Mouse (Mus musculus) liver, adult (tissue): ENCODE data around the gene Dtx4.

Experiments used
- GATA4 ChIP-seq: IDR thresholded peaks from 2 replicates; pipeline ENCODE4 v1.6.1; 2014; ENCODE audit warnings: mild to moderate bottlenecking, low read length; ENCODE audit not compliant: insufficient replicate concordance

The Dtx4 gene

DNA sequence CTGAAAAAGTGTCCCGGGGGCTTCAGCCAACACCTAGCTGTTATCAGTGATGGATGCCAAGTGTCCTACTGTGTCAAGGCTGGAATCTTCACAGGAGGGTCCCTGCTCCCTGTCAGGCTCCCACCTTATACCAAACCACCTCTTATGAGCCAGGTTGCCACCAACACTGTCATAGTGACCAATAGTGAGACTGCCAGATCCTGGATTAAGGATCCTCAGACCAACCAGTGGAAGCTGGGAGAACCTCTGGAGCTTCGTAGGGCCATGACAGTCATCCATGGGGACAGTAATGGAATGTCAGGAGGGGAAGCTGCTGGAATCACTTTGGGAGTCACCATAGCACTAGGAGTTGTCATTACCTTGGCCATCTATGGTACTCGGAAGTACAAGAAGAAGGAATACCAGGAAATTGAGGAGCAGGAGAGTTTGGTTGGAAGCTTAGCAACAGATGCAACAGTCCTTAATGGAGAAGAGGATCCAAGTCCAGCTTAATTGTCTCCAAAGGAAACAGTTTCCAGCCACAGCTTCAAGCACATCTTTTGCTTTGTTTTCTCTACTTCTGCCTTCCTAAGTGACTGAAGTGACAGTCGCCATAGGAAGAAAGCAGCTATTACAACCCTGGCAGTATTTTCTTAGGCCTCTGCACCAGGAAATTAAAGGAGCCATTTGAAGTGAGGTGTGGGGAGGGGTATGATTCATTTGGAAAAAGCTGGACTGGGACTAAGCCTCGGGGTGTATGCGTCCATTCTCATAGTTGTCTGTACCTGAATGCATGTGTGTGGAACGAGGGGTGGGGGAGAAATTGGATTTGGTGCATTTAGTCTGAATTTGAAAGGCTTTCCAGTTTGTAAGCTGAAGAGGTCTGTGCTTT, 38.2 kb downstream of the Dtx4 start:
- TF ChIP-seq GATA4 = no peak

DNA sequence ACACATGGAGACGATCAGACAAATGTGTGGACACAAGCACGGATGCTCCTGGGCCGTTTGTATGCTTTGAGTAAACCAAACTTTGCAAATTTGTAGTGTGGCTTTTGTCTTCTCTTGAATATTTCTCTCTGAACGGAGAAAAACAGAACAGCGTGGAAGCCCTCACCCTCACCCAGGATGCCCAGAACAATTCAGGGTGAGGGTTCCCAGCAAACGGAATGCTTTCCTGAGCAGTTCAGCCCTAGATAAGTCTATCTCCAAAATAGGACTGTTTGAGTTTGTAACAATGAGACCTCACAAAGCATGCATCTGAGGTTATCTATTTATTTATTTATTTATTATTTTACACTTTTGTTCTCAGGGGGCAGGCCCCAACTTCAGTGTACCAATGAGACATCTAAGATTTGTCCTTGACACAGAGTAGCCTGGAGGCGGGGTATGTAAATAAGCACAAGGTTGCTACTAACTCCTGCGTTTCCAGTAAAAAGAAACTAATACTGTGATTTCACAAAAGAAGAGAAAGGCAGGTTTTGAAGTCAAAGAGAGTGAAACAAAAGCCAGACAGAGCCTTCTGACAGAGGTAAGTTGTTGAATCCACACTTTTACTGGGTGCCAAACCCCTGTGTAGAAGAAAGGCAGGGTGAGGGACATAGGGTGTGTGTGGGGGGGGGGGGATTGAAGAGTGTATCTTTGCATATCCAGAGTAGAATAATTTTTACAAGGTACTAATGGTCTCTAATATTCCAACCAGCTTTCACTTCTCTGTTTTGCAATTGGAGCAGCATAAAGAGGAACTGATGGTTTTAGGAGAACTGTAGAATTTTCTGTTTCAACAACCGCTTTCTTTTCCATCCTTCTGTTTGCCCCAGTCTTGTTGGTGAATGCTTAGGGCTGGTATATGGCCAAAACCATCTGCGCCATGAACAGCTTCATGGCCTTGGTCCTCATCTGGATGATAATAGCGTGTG, 40.7 kb downstream of the Dtx4 start, which contains the start of gene Mpeg1:
Mpeg1 (plus strand) TSS at position 498 of the 968 bp plus-strand sequence.
- no peak for TF ChIP-seq GATA4

DNA sequence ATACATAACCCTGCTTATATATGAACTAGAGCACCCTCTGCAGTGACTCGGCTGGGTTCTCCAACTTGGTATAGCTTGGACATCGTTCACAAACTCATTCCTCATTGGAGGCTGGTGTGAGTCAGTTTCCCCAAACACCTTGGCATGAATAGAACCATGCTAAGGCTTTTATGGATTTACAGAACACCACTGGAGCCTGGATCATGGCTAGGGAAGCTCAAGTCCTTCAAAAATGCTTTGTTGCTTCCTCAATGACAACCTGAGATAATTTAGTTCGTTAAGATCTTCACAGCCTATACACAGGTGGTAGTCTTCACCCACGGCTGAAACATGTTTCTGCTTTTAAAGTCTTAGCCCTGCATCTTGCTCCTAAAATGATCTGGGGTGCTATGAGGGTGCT, 41.7 kb downstream of the Dtx4 start:
- TF ChIP-seq GATA4 = no peak

DNA sequence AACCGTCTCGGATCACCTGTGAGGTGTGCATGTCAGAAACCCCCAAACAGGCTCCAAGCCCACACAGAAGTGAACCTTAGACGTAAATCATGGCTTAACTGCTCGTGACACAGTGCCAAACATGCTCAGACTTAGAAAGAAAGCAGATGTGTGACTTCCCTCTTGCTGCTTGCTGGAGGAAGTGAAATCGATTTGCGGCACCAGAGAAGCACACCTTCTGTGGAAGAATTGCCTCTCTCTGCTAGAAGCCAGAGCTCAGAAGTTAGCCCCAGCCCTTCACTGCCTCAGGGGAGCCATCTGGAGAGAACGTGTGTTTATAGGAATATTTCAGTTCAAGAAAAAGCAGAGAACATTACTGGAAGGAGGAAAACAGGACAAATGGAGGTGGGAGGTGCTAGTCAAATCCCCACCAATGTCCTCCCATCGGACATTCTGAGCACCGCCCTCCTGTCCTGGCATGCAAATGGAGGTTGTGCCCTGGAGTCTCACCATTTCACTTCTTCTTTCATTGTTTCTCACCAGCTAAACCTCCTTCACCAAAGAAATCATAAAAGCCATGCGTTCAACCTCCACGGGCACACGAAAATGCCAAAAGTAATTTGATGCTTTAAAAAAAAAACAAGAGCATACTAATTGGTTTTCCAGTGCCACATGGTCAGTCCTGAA, 43.7 kb downstream of the Dtx4 start:
- TF ChIP-seq GATA4 = no peak

DNA sequence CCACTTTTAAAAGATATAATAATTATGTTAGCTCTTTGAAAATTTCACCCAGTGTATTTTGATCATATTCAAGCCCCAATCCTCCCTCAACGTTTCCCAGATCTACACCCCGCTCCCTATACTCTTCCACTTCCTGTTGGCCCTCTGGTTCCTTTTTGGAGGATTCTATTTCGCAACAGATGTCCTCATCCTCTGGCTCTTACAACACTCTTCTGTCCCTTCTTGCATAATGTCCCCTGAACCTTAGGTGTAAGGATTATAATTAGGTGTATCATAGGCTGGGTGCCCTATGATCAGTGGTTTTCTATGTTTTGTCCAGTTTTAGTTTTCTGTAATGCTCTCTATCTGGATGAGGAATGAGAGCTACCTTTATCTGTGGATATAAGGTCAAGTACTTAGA, 56.2 kb downstream of the Dtx4 start:
- no peak for TF ChIP-seq GATA4

DNA sequence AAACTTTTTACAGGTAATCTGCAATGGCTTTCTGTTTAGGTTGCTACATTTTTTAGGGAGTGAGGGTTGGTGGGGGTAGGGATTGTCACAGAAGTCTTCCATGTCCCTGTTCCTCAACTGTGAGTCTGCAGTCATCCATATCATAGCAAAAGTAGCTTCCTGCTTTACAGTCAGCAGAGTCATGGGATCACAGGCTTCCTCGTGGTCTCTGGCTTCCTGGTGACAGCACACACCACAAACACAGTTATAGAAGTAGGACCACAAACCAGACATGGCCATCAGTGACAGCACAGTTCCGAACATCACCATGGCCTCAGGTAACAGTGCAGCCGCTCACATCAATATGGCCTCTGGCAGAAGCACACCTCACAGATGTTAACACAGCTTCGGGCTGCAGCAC, 58.7 kb downstream of the Dtx4 start:
- no peak for TF ChIP-seq GATA4

DNA sequence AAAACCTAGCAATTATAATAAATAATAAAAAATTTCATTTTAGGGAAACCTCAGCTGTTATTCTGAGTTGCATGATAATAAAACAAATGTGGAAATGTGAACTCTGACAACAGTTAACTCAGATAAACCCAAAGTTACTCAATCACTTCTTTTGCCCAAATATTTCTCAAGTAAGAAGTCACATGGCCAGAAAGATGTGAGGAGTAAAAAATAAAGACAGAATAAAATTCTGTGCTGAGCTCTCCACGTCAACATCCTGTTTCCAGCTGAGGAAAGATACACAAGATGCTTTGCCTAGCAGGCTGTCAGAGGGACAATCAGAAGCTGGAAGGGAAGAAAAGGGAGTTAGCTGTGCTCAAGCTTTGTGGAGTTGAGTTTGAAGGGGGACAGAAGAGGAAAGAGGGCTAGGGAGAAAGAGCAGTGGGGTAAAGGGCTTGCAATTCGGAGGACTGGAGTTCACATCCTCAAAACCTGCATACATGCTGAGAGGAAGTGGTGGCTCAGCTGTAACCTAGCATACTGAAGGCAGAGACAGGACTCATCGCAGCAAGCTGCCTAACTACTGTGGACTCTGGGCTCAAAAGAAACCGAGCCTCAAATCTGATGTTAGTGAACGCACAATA, 61.0 kb downstream of the Dtx4 start:
- TF ChIP-seq GATA4 = no peak

DNA sequence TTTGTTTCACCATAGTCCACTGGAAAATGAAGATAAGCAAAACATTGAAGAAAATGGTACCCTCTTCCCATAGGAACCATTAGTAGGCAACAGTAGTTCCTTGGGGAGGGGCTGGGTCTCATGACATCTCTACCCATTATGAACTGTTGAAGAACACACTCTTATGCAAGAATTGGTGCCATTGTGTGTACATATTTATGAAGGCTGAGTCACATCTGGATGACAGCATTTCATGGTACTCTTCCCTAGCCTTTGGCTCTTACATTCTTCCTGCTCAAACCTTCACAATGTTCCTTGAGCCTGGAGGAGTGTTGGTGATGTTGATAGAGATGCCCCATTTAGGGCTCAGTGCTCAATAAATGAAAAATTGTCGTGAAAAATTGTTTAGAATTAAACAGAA, 61.7 kb downstream of the Dtx4 start:
- no peak for TF ChIP-seq GATA4

DNA sequence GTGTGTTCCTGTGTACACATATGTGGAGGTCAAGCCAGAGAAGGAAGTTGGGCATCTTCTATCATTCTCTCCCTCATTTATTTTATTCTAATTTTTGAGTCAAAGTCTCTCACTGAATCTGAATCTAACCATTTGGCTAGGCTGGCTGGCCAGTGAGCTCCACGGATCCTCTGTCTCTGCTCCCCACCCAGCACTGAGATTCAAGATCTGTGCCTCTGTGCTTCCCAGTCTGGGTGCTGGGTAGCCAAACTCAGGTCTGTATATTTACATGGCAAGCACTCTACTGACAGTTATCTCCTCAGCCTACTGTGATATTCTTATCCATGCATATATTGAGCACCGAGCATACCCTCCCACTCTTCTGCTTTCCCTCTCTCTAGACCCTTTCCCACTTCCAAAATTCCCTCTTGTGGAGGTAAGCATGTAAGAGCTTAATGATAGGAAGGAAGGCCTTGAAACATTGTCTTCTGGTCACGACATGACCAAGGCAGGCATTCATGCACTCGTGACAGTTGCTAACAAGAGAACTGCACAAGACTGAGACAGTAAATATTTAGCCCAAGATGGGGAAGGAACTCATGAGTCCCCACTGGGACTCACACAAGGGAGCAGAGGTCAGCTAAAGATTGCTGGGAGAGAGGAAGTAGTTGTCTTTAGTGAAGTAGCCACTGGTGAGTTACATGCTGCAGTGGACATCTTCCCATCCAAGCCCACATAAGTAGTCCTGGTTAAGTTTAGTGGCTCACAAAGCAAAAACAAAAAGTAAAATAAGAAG, 65.3 kb downstream of the Dtx4 start:
- no peak for TF ChIP-seq GATA4

DNA sequence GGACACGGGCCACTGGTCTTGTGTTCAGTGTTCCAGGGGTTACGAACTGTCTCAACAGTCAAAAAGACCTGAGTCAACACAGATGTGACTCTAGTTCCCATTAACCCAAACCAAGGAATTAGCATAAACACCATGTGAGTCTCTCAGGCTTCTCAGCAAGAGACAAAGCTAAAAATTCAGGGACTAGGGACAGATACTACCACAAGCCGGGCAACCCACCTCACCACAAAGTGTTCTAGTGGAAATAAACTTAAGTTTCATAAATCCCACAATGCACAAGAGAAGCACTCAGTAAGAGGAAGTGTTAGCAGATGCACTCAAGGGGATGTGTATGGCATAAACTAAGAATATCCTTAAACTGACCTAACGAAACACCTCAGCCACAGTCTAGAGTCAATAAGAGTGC, 66.2 kb downstream of the Dtx4 start:
- TF ChIP-seq GATA4 = no peak

DNA sequence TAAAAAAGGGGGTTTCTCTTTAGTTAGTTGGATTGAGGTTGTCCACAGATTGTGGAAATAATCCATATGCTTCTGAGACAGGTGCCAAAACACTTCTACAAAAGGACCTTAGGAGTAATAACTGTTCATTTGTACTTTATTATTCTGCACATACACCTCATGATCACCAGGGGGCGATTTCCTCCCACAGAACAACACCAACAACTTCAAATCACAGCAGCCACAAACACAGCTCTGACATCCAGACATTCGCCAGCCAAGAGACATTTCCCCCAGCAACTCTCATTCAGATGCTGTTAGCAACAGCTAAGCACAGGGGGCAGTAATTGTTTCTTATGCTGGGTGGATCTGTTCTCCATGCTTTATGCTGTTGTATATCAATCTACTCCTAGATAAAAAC, 68.2 kb downstream of the Dtx4 start:
- no peak for TF ChIP-seq GATA4

DNA sequence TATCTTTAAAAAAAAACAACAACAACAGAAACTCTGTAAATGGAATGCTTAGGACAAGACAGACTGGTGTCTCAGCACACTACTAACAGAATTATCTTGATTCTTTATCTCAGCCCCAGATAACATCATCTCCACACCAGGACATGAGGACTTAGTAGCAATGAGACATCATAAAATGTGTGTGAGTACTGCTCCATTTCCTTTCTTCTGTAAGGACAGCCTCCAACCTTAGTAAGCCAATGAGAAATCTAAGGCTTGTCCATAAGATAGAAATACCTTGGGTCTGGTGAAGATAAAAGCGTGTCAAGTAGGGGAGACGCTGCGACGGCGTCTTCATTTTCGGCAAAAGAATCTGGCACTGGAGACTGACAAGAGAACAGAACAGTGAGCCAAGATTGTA, 73.6 kb downstream of the Dtx4 start, which contains the start of gene Pfpl:
Pfpl (plus strand) TSS at position 301 of the 400 bp plus-strand sequence.
- no peak for TF ChIP-seq GATA4

DNA sequence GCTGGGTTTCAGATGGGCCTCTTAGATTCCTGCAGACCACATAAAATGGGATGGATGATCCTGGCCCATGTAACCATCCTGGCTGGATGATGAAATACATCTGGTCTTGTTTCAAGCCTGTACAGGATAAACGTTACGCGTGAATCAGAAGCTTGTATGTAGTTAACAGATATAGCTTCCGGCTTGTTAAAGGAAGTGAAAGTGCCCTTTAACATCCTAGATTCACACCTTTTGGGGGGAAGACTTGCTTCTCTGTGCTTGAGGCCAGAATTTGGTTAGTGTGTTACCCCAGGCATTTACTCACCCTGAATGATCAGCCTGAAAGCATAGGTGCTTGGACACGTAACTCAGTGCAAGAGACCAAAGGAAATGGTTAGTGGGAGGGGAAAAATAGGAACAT, 74.2 kb downstream of the Dtx4 start:
- no peak for TF ChIP-seq GATA4

DNA sequence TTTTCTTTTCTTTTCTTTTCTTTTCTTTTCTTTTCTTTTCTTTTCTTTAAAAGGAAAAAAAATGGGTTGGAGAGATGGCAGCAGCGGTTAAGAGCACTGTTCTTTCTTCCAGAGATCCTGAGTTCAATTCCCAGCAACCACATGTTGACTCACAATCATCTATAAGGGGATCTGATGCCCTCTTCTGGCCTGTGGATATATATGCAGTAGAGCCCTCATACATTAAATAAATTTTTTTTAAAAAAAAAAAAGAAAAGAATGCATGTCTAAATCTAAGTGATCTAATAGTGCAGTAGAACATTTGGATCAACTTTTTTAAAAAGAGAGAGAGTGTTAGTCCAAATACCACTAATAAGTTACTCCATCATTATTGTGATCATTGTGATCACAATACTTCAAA, 79.6 kb downstream of the Dtx4 start:
- no peak for TF ChIP-seq GATA4
